Mouse (Mus musculus): ENCODE measurements around the gene Bik. TPM values are rescaled to one million over a fixed set of nuclear protein-coding genes. Genes with fewer than 3 reads are reported as not detected.

Bik gene
- polyA plus RNA-seq (2021; fragmentation: Nextera tagmentation): 0.15 and 0.28 TPM in 2 replicates
- long read RNA-seq, experiment 1: 0 reads
- long read RNA-seq, experiment 2: 0 reads

GRCm38 (mm10) chr15:83526424-83527091 is at the start of gene Bik:
Bik (plus strand) TSS chr15:83526862.

GRCm38 (mm10) chr15:83510805-83511405 is 15.8 kb upstream of the Bik start, which contains the start of gene Ttll1:
Ttll1 (minus strand) TSS chr15:83510893.

GRCm38 (mm10) chr15:83563327-83563856 is 36.7 kb downstream of the Bik start, which contains the start of the genes Tspo and Mcat:
Tspo (plus strand) TSS chr15:83563592.
Mcat (minus strand) TSS chr15:83563787.

Small RNA genes within 50 kb of the gene (microRNA-seq; reads per million reads assigned to microRNA genes)
- gene Gm24575: not detected

Other genes with a start within 250 kb of the Bik start
- gene Arfgap3, start 176.6 kb upstream of the Bik start, polyA plus RNA-seq (2021; fragmentation: Nextera tagmentation): 12.4 and 14.2 TPM in 2 replicates
- 20.2 and 26.1 TPM in 2 replicates for gene Pacsin2, start 62.3 kb upstream of the Bik start, polyA plus RNA-seq (2021; fragmentation: Nextera tagmentation)
- 42.7 and 44.2 TPM in 2 replicates for gene Ttll1, start 16.0 kb upstream of the Bik start, polyA plus RNA-seq (2021; fragmentation: Nextera tagmentation)
- gene Tspo, start 36.7 kb downstream of the Bik start, polyA plus RNA-seq (2021; fragmentation: Nextera tagmentation): 36.9 and 62.2 TPM in 2 replicates
- gene Mcat, start 36.9 kb downstream of the Bik start, polyA plus RNA-seq (2021; fragmentation: Nextera tagmentation): 3.9 and 5.2 TPM in 2 replicates
- gene Ttll12, start 68.3 kb downstream of the Bik start, polyA plus RNA-seq (2021; fragmentation: Nextera tagmentation): 4.0 and 4.3 TPM in 2 replicates
- 6.9 and 7.0 TPM in 2 replicates for gene Scube1, start 198.2 kb downstream of the Bik start, polyA plus RNA-seq (2021; fragmentation: Nextera tagmentation)